Mouse (Mus musculus) embryonic fibroblast, embryonic 13.5 days (primary cell): ENCODE measurements at regions not wholly inside any gene's neighbourhood (a gene's known extent, or its start where the extent isn't known, plus 50 kb on each side); places are given as distances from the start of the nearest gene placed in this dataset.

Source experiments
- CTCF ChIP-seq: IDR thresholded peaks from 2 replicates; pipeline ENCODE4 v1.5.1; 2011; ENCODE audit warnings: mild to moderate bottlenecking, control low read depth, low read length, moderate library complexity, borderline replicate concordance; ENCODE audit not compliant: insufficient read depth
- POLR2A ChIP-seq: IDR thresholded peaks from 2 replicates; pipeline ENCODE4 v1.6.1; 2011; ENCODE audit warnings: low read depth, mild to moderate bottlenecking, control low read depth, low read length, moderate library complexity

GRCm38 (mm10) chr5:119431271-119431756 is 239.2 kb upstream of the Tbx3 start:
- TF ChIP-seq POLR2A, result no peak
- no peak for TF ChIP-seq CTCF
